Mouse (Mus musculus): Measurements from ENCODE around the gene Platr17. TPM values are rescaled to one million over a fixed set of nuclear protein-coding genes. Genes with fewer than 3 reads are reported as not detected.
"Not testable (repeated sequence)": the region's sequence is repeated elsewhere in the genome, so short reads cannot be mapped to it uniquely, and the experiment has no call there.

Gene Platr17
- polyA plus RNA-seq, 1 experiment from 2014 or later: 0.26 TPM

DNA sequence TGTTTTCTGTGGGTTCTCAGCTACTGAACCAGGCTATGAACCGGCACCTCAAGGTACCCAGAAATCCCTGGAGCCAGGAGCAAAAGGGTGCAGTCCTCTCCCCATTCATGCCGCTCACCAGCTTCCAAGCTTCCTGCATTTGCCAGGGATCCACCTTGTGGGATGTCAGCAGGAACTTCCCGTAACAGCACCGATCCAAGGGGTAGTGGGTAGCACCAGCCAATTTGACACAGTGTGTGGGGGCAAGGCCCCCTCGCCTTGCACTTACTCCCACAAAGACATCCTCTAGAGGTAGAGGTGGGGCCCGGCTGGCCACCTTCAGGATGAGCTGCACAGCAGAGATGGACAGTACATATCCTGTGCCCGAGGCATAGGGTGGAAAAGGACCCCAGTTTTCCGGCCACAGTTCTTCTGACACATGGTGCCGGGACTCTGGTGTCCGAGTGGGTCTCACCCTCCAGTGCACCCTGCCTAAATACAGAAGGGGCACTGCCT lies 45.2 kb downstream of the Platr17 start:
- Histone ChIP-seq H3K27ac (replicated peaks in 1 of 2; ENCODE audit: control insufficient read depth in 1 of 2, insufficient read depth in 1 of 2, low read depth in 2 of 2, low read length in 2 of 2) (peak overlapping the region; percentile 85 to 87; a peak in 2 of 4 replicates), H3K9ac (ENCODE audit: low read length) (peak overlapping the region; percentile 78), H3K4me2 (ENCODE audit: low read length) (peak overlapping the region; percentile 97), H3K4me3 (ENCODE audit: control insufficient read depth in 1 of 2, insufficient read depth in 1 of 2, low read depth in 1 of 2, low read length in 2 of 2) (peak overlapping the region; percentile 56 to 68), H3K36me3 (ENCODE audit: control insufficient read depth, insufficient read depth, low read length) (peaks cover 66% of the 10 kb centered on the region), H3K4me1 (ENCODE audit: control insufficient read depth in 2 of 2, insufficient read depth in 2 of 2, low read length in 2 of 2) (peaks cover 21 to 44% of the 10 kb centered on the region in 2 experiments), H3K9me3 (ENCODE audit: control insufficient read depth, low read length) (no peaks in the 10 kb centered on the region), H3K27me3 (ENCODE audit: control insufficient read depth, insufficient read depth, low read length) (no peaks in the 10 kb centered on the region)
- 67% methylated on average over 10 of the region's 10 CpGs for WGBS
- ATAC-seq (ENCODE audit: insufficient number of reproducible peaks, insufficient read depth, low FRiP score, low read depth): no peak

DNA sequence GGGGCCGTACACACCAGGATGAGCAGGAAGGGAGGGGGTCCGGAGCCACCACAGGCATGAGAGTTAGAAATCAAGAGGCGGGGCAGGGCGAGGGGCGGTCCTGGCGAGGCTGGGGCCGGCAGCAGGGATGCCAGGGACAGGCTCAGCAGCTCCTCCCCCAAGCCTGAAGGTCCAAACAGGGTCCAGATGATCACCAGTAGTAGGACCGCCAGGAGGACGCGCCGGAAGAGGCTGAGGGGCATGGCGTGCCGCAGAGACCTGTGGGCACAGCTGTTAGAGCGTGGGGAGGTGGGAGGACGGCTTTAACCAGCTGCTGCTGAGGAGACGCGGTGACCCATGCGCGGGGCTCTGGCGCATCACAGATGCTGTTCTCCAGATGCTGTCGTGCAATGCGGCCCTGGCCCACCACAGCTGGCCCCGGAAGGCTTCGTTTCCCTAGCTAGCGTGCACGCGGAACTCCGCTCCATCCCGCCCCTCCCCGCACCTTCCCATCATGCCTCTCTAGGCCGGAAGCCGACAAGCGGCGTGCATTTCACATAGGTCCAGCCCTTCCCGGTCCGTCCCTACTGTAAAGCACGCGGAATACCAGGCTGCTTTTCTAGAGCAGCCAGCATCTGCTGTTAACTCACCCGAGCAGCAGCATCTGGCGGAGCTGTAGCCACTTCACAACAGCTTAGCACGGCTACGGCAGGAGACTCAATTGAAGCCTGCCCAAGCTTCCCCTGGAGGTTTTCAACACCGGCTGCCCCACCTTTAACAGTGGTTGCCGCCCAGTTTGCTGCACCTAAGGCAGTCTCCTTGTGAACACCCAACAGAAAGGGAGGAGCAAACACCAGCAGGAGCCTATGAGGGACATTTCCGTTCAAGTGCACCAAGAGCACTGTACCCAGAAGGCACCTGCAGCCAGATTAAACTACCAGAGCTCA lies 46.3 kb downstream of the Platr17 start, which contains the start of gene B3galt4:
Gene B3galt4, minus strand, starts transcription at position 468 of the 926 bp plus-strand sequence.
- Histone ChIP-seq H3K4me2 (ENCODE audit: low read length) (peak within 1 kb of the TSS; percentile 97), H3K4me1 (ENCODE audit: control insufficient read depth in 2 of 2, insufficient read depth in 2 of 2, low read length in 2 of 2) (peaks cover 21 to 45% of the 10 kb centered on the region in 2 experiments), H3K9me3 (ENCODE audit: control insufficient read depth, low read length) (no peaks in the 10 kb centered on the region), H3K27me3 (ENCODE audit: control insufficient read depth, insufficient read depth, low read length) (no peaks in the 10 kb centered on the region), H3K36me3 (ENCODE audit: control insufficient read depth, insufficient read depth, low read length) (peaks cover 58% of the 10 kb centered on the region), H3K9ac (ENCODE audit: low read length) (peak within 1 kb of the TSS; percentile 78), H3K27ac (replicated peaks in 1 of 2; ENCODE audit: control insufficient read depth in 1 of 2, insufficient read depth in 1 of 2, low read depth in 2 of 2, low read length in 2 of 2) (peak within 1 kb of the TSS; percentile 85 to 87), H3K4me3 (ENCODE audit: control insufficient read depth in 1 of 2, insufficient read depth in 1 of 2, low read depth in 1 of 2, low read length in 2 of 2) (peak within 1 kb of the TSS; percentile 56 to 68)
- peak; percentile 45 for ATAC-seq (ENCODE audit: insufficient number of reproducible peaks, insufficient read depth, low FRiP score, low read depth)
- WGBS: under 1% methylated on average over 45 of the region's 45 CpGs

DNA sequence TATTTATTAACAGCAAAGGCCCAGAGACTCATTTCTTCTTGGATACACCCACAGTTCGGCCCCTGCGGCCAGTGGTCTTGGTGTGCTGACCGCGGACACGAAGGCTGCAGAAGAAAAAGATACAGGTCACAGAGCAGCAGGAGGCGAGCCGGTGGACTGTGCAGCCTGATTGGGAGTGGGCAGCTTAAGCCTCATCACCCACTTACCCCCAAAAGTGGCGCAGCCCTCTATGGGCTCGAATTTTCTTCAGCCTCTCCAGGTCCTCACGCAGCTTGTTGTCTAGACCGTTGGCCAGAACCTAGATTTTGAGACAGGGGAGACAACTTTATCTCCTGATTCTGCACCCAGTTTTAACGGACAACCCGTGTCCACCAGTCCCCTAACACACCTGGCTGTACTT lies 47.1 kb downstream of the Platr17 start:
- H3K36me3 ChIP-seq (ENCODE audit: control insufficient read depth, insufficient read depth, low read length): peaks cover 57% of the 10 kb centered on the region
- WGBS: 74% methylated on average over 13 of the region's 13 CpGs
- H3K4me1 ChIP-seq (ENCODE audit: control insufficient read depth in 2 of 2, insufficient read depth in 2 of 2, low read length in 2 of 2): peaks cover 21 to 50% of the 10 kb centered on the region in 2 experiments
- not testable (repeated sequence) for ATAC-seq (ENCODE audit: insufficient number of reproducible peaks, insufficient read depth, low FRiP score, low read depth); H3K27ac ChIP-seq (replicated peaks in 1 of 2; ENCODE audit: control insufficient read depth in 1 of 2, insufficient read depth in 1 of 2, low read depth in 2 of 2, low read length in 2 of 2); H3K27me3 ChIP-seq (ENCODE audit: control insufficient read depth, insufficient read depth, low read length); H3K9me3 ChIP-seq (ENCODE audit: control insufficient read depth, low read length)
- H3K4me3 ChIP-seq (ENCODE audit: control insufficient read depth in 1 of 2, insufficient read depth in 1 of 2, low read depth in 1 of 2, low read length in 2 of 2): peak overlapping the region in 1 of 2 experiments; percentile 56; a peak in 1 of 4 replicates
- peak overlapping the region; percentile 78 for H3K9ac ChIP-seq (ENCODE audit: low read length)
- peak overlapping the region; percentile 97 for H3K4me2 ChIP-seq (ENCODE audit: low read length)

DNA sequence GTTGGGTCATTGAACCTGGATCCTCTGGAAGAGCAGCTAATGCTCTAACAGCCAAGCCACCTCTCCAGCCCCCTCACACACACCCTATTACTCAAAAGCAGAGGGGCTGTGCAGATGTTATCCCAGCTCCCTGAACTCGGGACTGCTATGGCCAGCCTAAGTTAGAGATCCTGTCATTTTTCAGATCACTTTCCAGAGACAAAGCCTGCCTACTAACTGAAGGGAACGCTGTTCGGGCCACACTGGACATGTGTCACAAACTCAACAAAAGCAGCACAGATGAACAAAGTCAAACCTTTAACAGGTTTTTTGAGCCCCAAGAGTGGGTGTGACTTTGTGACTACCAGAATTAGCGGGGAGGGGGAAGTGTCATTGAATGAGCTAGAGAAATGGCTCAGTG lies 47.9 kb downstream of the Platr17 start:
- Histone ChIP-seq H3K27ac (replicated peaks in 1 of 2; ENCODE audit: control insufficient read depth in 1 of 2, insufficient read depth in 1 of 2, low read depth in 2 of 2, low read length in 2 of 2) (no peak overlapping the region), H3K4me3 (ENCODE audit: control insufficient read depth in 1 of 2, insufficient read depth in 1 of 2, low read depth in 1 of 2, low read length in 2 of 2) (no peak overlapping the region), H3K9ac (ENCODE audit: low read length) (peak overlapping the region; percentile 99), H3K4me2 (ENCODE audit: low read length) (no peak overlapping the region), H3K27me3 (ENCODE audit: control insufficient read depth, insufficient read depth, low read length) (no peaks in the 10 kb centered on the region), H3K4me1 (ENCODE audit: control insufficient read depth in 2 of 2, insufficient read depth in 2 of 2, low read length in 2 of 2) (peaks cover 21 to 50% of the 10 kb centered on the region in 2 experiments), H3K9me3 (ENCODE audit: control insufficient read depth, low read length) (no peaks in the 10 kb centered on the region), H3K36me3 (ENCODE audit: control insufficient read depth, insufficient read depth, low read length) (peaks cover 55% of the 10 kb centered on the region)
- ATAC-seq (ENCODE audit: insufficient number of reproducible peaks, insufficient read depth, low FRiP score, low read depth): no peak
- WGBS: 82% methylated on average over 4 of the region's 4 CpGs

DNA sequence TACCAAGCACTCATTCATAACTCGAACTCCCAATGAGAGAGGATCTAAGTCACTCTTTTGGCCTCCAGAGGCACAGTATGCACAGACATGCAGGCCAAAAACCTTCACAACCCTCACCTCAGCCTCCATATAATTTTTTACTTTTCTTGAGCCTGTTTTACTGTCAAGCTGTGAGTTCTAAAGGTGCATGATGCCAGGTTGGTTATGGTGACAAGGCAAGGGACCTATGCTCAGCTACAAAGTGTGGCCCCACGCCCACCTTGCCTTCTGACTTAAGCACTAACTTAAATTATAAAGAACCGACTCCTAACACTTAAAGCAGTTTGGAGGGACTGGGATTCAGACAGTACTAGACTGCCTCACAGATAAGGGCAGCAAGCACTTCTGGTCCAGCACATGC lies 48.4 kb downstream of the Platr17 start:
- H3K27me3 ChIP-seq (ENCODE audit: control insufficient read depth, insufficient read depth, low read length): no peaks in the 10 kb centered on the region
- no peak for ATAC-seq (ENCODE audit: insufficient number of reproducible peaks, insufficient read depth, low FRiP score, low read depth)
- peaks cover 21 to 50% of the 10 kb centered on the region in 2 experiments for H3K4me1 ChIP-seq (ENCODE audit: control insufficient read depth in 2 of 2, insufficient read depth in 2 of 2, low read length in 2 of 2)
- H3K4me2 ChIP-seq (ENCODE audit: low read length): 0 out of 2 replicates have a peak overlapping the region, but pooled peaks have one; percentile 80
- 87% methylated on average over 3 of the region's 3 CpGs for WGBS
- H3K9me3 ChIP-seq (ENCODE audit: control insufficient read depth, low read length): no peaks in the 10 kb centered on the region
- no peak overlapping the region for H3K27ac ChIP-seq (replicated peaks in 1 of 2; ENCODE audit: control insufficient read depth in 1 of 2, insufficient read depth in 1 of 2, low read depth in 2 of 2, low read length in 2 of 2)
- no peak overlapping the region for H3K4me3 ChIP-seq (ENCODE audit: control insufficient read depth in 1 of 2, insufficient read depth in 1 of 2, low read depth in 1 of 2, low read length in 2 of 2)
- H3K36me3 ChIP-seq (ENCODE audit: control insufficient read depth, insufficient read depth, low read length): peaks cover 55% of the 10 kb centered on the region
- peak overlapping the region; percentile 99 for H3K9ac ChIP-seq (ENCODE audit: low read length)

DNA sequence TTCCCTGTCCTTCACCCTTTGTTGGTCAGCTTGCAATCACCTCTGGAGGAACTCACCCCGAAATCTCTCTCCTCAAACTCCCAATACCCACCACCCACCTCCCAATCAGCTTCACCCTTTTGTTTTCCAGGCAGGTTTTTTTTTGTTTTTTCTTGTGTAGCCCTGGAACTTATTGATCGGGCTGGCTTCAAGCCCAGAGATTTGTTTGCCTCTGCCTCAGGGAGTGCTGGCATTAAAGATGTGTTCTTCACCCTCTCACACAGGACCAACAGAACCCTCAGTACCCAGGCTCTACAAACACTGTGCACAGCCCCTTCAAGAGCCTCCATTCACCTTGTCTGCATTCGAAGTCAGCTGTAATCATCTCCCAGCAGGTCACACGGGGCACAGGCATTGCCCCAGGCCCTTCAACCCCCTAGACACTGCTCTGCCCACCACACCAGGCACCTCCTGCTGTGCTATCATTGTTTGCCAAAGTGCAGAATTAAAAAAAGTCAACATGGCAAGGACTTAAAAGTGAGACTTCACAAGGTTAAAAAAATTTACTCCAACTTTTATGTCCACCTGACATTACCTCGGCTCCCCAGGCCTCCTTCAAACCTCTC lies 49.1 kb downstream of the Platr17 start:
- no peaks in the 10 kb centered on the region for H3K27me3 ChIP-seq (ENCODE audit: control insufficient read depth, insufficient read depth, low read length)
- H3K4me3 ChIP-seq (ENCODE audit: control insufficient read depth in 1 of 2, insufficient read depth in 1 of 2, low read depth in 1 of 2, low read length in 2 of 2): peak overlapping the region; percentile 61 to 90
- WGBS: 45% methylated on average over 5 of the region's 5 CpGs
- 0 out of 4 replicates have a peak overlapping the region, but pooled peaks of 1 of the 2 experiments have one; percentile 89 for H3K27ac ChIP-seq (replicated peaks in 1 of 2; ENCODE audit: control insufficient read depth in 1 of 2, insufficient read depth in 1 of 2, low read depth in 2 of 2, low read length in 2 of 2)
- ATAC-seq (ENCODE audit: insufficient number of reproducible peaks, insufficient read depth, low FRiP score, low read depth): no peak
- peaks cover 58% of the 10 kb centered on the region for H3K36me3 ChIP-seq (ENCODE audit: control insufficient read depth, insufficient read depth, low read length)
- H3K9me3 ChIP-seq (ENCODE audit: control insufficient read depth, low read length): no peaks in the 10 kb centered on the region
- H3K4me2 ChIP-seq (ENCODE audit: low read length): peak overlapping the region; percentile 80
- peak overlapping the region; percentile 99 for H3K9ac ChIP-seq (ENCODE audit: low read length)
- peaks cover 21 to 50% of the 10 kb centered on the region in 2 experiments for H3K4me1 ChIP-seq (ENCODE audit: control insufficient read depth in 2 of 2, insufficient read depth in 2 of 2, low read length in 2 of 2)
